Mouse (Mus musculus) monocyte, adult 5-6 weeks (primary cell): ENCODE data around the gene Gm6993. TPM values are rescaled to one million over a fixed set of nuclear protein-coding genes. Genes with fewer than 3 reads are reported as not detected.

Source experiments
- ATAC-seq: fragments of 153-309, 156-312 bp; replicated peaks from 2 replicates; pipeline ENCODE4 v1.8.0; 2017; ENCODE audit warnings: mild to moderate bottlenecking; ENCODE audit not compliant: low TSS enrichment, insufficient number of reproducible peaks, severe bottlenecking, poor library complexity, low FRiP score
- total RNA-seq: library from RNA; stranded (forward); fragments of 200-1000, 200-491, 200-594 nt; gene quantifications from 3 replicates; pipeline ENCODE4 v1.2.3, GENCODE M21; 2017

Gm6993 gene
- total RNA-seq = not detected in 3 replicates

GRCm38 (mm10) chr12:31240470-31240869 is at the start of gene Gm6993:
Gene Gm6993 (plus strand): TSS chr12:31240770.
- no peak for ATAC-seq

- ATAC-seq = no peak
Observed at GRCm38 (mm10) chr12:31191329-31191954, 49.1 kb upstream of the Gm6993 start.

DNA sequence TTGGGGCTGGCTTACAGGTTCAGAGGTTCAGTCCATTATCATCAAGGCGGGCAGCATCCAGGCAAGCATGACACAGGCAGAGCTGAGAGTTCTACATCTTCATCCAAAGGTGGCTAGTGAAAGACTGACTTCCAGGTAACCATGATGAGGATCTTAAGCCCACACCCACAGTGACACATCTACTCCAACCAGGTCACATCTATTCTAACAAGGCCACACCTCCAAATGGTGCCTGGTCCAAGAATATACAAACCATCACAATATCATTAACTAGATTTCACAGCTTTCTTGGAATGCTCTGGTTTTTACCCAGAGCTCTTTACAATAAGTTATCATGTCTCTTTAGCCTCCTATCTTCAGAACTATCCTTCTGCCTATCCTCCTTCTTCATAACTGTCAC is 38.1 kb upstream of the Gm6993 start:
- no peak for ATAC-seq

DNA sequence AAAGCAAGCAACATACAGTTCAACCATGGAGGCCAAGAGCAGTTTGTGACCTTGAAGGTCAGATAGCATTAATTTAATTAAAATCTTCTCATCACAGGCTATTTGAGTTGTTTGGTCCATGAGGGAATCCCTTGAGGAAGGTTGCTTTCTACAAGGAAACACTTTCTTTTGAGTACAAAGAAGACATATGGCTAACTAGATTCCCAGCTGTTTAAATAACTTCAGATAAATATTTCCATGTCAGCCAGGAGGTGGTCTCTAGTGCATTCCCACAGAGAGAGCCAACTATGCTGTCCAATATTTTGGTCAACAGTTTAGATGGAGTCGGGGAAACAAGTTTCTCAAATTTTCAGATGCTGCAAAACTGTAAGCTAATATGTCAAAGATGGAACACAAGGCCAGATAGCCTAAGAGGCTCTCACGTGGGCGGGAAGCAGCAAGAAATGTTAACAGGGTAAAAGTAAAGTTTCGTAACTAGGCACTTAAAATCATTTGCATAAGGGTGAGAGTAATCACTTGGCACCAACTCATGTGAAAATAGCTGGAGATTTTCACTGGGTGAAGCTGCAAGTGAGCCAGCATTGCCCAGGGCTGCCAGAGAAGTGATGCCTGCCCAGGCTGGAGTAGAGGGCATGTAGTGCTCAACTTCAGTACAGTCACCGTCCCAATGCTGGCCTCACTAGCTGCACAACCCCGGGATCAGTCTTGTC is 36.7 kb upstream of the Gm6993 start:
- ATAC-seq = no peak

GRCm38 (mm10) chr12:31204898-31205297 is 35.7 kb upstream of the Gm6993 start:
- ATAC-seq = no peak

- ATAC-seq = no peak
Observed at GRCm38 (mm10) chr12:31205983-31206633, 34.5 kb upstream of the Gm6993 start.

DNA sequence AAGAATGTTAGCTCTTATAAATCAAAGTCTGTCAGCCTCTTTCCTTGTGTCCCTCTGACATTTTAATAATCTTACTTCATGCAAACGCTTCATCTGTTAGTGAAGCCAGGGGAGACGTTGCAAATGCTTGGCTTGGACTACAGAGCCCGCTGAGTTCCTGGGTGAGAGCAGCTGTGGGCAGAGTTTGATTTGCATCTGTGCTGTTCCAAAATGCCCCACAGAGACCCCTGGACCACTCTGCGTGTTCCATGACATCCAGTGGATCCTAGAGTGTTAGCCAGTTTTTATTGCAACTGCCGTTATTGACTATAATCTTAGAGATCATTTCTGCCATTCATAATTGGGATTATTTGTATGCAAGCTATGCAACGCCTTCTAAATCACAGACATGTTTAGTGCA is 31.8 kb upstream of the Gm6993 start:
- no peak for ATAC-seq

GRCm38 (mm10) chr12:31209377-31209805 is 31.2 kb upstream of the Gm6993 start:
- no peak for ATAC-seq

GRCm38 (mm10) chr12:31213556-31213955 is 27.0 kb upstream of the Gm6993 start:
- no peak for ATAC-seq

DNA sequence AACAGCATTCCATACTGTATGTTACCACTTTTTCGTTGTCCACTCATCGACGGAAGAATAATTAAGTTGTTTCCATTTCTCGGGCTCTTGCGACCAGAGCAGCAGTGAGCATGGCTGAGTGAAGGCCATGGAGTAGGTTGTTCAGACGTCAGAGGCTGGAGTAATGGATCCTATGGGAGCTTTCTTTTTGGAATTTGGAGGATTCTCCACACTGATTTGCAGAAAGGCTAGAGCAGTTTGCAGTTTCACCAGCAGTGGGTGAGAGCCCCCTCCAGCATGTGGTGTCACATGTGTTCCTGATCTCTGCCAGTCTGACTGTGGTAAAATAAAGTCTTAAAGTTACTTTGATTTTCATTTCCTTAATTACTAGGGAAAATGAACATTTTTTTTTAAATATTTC is 25.6 kb upstream of the Gm6993 start:
- ATAC-seq = no peak

DNA sequence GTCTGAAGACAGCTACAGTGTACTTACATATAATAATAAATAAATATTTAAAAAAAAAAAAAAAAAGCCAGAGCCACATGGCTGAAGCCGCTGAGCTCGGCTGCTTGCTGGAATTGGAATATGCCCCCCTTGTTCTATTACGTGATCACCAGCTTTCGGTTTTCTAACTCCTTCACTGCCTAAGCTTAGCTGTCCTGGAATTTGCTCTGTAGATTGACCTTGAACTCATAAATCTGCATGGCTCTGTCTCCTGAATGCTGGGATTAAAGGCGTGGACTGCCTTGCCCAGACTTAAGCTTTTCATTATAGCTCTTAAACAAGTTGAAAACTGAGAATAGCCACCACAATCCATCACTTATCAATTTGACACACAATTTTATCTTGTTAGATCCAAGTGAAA is 23.3 kb upstream of the Gm6993 start:
- ATAC-seq = no peak

DNA sequence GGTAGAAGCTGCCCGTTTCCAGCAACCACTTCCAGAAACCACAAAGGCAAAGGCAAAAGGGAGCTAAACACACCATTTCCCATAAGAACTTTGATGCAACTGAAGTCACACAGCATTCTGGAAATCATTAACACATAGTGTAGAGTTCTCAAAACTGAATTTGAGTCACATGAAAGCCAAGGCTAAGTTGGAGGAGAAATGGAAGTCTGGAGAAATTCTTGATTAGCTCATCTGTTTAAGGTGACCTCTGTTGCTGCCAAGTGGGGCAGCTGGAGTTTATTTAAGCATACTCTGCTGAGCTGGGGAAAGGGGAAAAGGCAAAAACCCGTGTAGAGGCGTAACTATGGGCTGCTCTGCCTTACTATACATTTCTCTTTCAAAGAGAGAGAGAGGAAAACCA is 21.8 kb upstream of the Gm6993 start:
- ATAC-seq = no peak

DNA sequence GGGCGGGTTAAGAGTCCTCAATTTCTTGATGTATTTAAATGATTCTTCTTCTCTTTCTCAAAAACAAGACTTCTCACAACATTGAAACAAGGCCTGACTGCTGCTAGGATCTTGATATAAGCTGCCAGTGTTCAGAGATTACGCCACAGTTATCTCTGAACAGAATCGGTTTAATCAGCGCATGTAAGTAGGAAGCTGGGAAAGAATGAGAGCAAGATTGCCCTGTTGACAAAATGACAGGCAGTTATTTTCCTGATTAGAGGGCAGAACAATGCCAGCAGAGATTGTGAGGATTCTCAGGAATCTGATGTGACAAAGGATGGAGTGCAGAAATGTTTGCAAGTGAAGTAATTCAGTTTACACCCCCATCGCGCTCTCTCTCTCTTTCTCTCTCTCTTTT is 19.0 kb upstream of the Gm6993 start:
- no peak for ATAC-seq

DNA sequence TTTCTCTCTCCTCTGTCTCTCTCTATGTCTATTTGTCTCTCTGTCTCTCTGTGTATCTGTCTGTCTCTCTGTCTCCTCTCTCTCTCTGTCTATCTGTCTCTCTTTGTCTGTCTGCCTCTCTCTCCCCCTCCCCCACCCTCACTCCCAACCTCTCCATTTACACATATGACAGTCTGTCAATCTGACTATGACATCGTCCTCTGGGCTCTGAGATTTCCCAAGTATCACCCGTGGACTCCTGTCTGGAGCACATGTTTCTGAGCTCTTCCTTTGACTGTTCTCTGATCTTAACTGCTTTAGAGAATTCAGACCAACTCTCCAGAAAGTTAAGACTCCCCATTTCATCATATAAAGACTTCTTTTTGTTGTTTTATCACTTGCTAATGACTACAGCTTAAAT is 18.3 kb upstream of the Gm6993 start:
- ATAC-seq = no peak

GRCm38 (mm10) chr12:31222741-31223140 is 17.8 kb upstream of the Gm6993 start:
- ATAC-seq = no peak

DNA sequence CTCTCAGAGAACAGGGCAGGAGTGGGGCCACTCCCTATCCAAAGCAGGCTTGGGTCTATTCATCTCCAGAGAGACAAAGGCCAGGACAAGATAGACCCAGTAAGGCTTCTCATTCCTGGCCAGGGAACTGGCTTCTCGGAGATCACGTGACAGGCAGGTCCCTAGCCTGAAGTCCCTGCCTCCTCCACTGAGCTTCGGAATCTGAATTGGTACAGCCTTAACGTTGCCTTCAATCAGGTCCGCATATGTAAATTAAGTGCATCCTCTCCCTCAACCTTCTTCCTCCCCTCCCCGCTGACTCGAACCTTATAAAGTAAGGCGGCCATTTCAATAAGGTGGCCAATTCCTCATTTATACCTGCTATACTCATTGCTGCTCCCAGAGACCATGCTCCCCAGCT is 15.1 kb upstream of the Gm6993 start:
- no peak for ATAC-seq

DNA sequence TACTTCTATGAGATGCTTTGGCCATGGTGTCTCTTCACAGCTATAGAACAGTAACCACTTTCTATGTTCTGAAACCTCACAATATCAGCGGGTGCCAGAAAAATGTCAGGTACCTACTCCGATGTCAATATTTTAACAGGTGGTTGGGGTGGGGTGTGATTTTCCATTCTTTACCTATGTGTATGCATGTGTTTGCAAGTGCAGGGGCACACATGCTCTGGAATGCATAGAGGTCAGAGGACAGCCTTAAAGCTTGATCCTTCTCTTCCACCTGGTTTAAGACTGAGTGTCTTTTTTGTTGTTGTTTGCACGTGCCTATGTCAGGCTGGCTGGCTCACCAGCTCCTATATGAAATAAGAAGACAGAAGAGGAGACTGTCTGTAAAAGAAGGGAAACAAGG is 13.4 kb upstream of the Gm6993 start:
- no peak for ATAC-seq

- no peak for ATAC-seq
Observed at GRCm38 (mm10) chr12:31228878-31229277, 11.7 kb upstream of the Gm6993 start.

GRCm38 (mm10) chr12:31232635-31233034 is 7.9 kb upstream of the Gm6993 start:
- ATAC-seq = no peak

DNA sequence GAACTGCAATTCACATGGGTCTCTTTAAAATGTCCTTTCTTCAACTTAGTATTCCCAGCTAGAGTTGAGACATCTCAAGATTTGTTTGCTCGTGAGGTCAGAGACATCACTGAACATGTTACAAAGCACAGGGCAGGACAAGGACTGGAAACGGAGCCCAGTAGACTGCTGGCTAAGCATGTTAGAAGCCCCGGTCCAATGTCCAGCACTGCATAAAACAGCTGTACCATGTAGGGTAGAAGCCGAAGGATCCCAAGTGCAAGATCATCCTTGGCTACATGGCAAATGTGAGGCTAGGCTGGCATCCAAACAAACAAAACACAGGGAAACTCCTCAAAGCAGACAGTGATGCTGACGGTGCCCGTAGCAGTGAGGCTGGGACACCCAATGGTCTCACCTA is 5.6 kb upstream of the Gm6993 start:
- ATAC-seq = no peak
